Mouse (Mus musculus): ENCODE results near the gene Cnot8.

Cnot8 gene

DNA sequence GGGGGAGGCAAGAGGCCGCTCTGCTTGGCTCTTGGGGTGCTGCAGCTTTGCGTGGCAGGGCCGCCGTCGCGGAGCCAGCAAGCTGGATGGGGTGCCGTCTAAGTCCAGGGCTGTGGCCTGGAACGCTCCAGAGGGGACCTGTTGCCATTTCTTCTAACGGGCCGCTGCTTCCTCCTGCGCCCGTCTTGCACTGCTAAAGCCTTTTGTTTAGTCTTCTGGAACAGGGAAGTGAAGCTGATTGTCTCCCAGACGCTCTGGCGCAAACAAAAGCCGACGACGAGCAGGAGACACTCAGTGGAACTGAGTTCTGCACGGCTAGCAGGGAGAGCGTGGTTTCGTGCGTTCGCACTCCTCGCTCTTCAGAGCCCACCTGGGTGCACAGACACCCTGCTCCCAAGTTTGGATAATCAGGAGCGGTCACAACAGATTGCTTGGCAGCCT is 418 bp downstream of the Cnot8 start:
- peak; percentile 70 for DNase-seq

DNA sequence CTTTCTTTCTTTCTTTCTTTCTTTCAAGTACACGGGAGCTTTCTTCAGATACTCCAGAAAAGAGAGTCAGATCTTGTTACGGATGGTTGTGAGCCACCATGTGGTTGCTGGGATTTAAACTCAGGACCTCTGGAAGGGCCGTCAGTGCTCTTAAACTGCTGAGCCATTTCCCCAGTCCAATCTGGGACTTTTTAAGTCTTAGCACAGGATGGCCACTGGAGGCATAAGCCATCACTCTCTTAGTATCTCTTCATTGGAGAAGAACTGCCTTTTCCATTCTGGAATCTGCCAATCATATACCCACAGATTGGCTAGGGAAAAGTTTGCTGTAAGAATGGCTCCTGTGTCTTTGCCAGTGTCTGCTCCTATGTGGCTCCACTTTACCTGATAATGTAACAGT is 3.1 kb downstream of the Cnot8 start:
- no peak for DNase-seq

DNA sequence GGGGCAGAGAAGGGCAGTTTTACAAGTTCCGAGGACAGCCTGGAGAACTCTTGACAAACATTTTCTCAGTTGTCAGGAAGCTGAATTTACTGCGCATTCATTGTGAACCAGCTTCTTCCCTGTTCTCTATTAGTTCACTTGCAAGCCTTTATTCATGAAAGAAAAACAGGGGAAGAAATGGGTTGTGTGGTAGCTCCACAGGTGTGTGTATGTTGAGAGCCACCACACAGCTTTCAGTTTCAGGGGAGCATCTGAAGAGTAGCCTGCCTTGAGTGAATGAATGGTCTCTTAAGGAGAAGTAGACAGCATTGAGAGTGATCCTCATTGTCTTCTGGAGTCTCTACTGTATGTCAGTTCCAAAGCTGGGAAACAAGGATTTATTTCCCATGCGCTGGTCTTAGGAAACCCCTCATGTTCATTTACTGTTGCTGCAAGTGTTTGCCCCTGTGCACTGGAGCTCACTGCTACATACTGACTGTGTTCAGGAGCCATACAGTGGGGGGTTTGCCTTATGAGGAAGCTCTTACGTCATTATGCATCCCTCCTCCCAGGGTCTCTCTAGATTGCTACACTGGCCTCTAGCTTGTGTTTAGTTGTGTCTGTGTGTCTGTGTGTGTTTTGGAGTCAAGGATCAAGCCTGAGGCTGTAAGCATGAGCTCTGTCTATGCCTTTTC is 3.8 kb downstream of the Cnot8 start:
- DNase-seq, result no peak

DNA sequence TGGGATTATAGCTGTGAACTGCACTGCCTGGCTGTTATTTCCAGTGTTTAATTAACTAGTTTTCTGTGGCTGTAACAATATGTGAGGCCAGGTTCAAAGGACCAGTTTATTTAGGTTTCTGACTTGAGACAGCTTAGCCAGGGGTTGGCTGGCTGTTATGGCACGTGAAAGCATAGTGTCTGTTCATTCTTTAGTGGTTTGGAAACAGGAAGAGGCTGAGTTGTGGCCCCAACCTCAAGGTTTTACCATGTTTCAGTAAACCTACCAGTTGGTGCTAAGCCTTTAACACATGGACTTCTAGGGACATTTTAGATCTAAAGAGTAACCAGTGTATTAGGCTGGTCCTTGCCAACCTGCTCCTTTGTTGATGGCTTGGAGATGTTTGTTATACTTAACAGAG is 12.6 kb downstream of the Cnot8 start:
- no peak for DNase-seq

DNA sequence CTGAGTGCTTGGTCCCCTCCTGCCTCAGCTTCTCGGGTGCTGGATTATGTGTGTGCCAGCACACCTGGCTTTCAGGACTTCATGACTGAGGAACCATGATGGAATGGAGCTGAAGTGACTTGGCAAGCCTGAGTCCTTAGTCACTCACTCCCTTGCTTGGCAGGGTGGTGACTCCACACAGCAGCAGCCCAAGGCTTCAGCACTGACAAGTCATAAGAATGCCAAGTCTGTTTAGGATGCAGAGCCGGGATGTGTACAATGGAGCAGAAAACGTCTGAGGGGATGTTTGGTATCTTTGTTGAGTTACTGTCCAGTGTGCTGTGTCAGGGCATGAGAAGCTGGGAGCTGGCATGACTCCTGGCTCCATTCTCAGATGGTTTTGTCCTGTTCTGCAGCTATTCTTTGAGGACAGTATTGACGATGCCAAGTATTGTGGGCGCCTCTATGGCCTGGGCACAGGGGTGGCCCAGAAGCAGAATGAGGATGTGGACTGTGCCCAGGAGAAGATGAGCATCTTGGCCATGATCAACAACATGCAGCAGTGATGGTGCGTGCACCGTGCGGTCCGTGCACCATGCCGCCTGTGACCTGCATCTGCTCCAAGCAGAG is 13.2 kb downstream of the Cnot8 start:
- DNase-seq, result no peak

DNA sequence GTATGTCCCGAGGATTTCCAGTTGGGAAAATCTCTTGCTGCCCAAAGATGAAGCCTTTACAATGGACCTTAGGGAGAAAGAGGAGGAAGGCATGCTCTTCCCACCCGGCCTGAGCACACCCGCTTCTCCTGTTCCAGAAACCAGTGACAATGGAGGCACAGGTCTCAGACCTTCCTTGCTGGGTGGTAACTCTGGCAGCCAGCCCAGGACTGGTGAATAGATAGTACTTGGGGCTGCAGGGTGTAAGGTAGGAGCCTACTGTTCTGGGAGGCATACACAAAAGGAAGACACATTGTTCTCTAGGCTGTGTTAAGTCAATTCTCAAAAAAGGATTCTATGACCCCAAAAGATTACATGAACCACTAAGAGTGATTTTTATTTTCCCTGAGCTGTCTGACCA is 16.7 kb downstream of the Cnot8 start:
- no peak for DNase-seq

DNA sequence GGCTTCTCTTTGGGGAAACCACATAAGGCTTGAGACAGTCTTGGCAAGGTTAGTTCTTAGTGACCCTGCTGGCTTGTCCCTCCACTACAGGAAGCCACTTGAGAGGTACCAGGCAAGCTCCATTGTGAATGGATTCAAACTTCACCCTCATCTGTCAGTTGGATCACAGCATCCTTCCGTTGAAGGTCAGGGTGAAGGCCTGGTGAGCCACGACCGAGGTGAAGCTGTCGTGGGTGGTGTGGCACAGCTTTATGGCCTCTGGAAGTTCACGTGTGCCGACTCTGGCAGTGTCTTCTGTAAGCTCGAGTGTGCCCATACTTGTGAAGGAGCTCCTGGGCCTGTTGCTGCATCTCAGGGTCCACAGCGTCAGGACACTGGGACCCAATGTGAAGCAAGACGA is 17.4 kb downstream of the Cnot8 start:
- DNase-seq, result no peak

DNA sequence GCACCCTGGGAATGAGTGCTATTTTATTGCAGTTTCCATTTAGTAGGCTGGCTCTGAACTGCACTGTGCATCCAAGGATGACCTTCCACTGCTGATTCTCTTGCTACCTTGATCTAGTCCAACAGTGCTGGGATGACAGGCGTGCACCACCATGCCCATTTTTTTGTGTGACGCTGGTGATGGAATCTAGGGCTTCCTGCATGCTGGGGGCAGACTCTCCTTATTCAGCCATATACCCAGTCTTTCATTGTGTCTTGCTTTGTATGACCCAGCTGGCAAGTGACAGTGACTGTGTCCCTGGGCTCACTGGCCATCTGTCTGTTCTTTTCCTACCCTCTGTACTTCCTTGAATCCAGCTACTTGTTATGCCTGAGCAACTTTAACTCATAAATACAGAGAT is 19.8 kb downstream of the Cnot8 start:
- no peak for DNase-seq

DNA sequence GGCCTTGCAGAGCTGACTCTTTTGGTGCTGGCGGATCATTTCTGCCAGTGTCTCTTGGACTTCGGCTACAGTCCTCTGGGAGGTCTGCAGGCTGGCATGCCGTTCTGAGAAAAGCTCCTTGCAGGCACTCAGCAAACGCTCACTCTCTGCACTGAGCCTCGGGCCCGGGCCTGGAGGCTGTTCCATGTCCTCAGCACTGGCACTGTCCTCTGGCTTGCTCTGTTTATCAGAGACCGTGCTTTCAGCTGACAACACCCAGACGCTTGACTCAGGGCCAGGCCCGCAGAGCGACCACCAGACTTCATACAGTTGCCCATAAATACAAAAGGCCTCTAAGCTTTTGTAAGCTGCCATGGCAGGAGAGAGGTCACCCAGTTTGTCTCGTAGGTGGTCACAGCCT is 21.1 kb downstream of the Cnot8 start:
- no peak for DNase-seq

DNA sequence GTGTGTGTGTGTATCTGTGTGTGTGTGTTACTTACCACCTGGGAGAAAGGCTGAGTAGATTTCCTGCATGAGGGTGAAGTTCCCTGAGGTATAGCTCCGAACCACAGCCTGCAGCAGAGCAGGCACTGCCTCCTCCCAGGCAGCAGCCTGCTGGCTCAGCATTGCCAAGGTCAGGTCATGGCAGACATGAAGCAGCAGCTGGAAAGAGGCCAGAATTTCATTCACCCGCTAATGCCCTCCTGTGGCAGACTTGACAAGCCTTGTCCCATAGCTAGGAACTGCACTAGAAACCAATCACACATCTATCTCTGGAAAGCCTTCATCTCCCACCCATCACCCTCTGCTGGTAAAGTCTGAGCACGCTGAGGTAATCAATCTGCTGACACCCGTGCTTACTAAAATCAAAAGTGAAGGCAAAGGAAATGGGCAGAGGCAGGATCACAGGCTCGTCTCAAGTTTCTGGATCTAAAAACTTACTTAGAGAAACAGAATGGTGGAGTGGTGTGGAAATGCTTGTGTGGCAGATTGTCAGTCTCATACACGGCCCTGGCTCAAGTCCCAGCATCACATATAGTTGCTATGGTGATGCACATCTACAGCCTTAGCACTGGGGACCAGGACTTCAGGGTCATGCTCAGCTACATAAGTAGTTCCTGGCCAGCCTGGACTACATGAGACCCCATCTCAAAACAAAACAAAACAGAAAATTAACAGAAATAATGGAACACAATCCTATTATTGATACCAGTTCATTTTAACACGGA is 22.6 kb downstream of the Cnot8 start:
- peak; percentile 59 for DNase-seq

DNA sequence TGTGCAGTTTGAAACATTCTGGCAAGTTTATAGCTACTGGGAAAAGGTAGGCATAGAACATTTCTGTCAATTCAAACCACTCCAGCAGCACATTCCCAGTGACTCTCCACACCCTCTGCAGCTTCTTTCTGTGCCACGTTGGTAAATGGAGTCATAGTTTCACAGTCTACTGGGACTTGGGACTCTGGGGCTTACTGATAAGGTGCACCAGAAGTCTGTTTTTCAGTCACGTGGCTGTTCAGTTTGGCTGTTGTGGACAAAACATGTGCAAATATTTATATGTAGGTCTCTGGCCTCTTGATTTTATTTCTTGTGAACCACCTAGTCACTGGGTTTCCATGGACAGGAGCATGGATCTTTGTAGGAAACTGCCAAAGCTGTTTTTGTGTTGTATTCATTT is 23.6 kb downstream of the Cnot8 start:
- no peak for DNase-seq

DNA sequence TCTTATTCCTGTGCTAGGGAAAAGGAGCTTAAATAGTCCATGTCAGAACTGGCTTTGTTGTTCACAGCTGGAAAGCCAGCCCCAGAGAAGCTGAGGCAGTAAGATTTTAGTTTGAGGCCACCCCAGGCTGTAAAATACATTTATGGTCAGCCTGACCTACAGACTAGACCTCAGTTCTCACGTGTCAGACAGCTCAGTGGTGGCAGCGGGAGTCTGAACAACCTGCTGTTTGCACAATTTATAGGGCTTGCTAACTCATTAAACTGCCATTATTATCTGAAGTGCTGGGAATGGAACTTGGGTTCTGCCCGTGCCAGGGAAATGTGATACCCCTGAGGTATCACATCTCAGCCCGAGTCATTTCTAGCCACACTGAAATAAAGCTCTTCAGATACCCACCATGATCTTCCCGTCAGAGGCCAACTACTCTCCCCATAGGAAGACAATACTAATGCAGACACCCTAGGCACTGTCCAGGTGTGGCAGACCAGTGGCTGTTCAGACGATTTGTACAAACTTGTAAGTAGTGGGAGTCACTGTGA is 25.4 kb downstream of the Cnot8 start:
- DNase-seq, result no peak

DNA sequence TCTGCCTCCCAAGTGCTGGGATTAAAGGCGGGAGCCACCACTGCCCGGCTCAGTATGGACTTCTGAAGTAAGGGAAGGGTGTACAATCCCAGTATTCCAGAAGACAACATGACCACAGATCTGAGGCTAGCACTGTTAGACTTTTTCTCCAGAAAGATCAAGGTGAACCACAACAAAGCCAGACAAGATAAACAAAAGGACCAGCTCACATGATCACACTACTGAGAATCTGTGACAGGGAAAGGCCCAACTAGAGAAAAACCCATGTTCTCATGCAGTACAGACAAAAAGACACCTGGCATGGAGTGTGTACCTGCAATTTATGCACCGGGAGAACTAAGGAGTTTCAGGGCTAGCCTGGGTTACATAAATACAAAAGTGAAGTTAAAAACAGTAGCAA is 28.1 kb downstream of the Cnot8 start:
- DNase-seq, result no peak

DNA sequence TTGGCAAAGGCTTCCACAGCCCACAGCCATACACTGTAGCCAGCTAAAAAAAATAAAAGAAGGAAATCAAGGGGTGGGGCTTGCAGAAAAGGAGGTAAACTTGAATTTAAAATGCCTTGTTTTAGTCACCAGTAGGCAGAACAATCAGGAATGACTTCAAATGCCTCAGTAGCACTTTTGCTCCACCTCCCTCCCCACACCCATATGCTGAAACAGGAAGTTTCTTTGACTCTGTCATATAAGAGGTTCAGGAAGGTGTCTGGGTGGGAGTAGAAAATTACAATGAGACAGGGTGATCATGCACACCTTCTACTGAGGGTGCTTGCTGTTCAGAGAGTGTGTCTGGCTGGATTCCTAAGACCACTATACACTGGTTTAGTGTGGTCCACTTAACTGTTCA is 30.9 kb downstream of the Cnot8 start:
- no peak for DNase-seq

DNA sequence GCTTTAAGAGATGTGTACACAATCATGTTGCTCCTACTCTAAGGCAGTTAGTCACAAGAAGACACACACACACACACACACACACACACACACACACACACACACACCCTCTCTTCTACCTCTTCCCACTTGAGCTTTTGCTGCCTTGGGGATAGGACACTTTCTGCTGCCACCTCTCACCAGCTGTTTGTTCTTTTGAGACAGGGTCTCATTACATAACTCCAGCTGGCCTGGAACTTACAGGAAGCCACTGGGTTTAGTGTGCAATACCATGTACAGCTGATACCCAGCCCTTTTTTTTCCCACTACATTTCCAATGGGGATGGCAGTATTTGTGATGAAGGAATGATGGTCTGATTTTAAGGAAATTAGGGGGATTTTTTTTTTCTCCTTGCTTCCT is 31.3 kb downstream of the Cnot8 start:
- peak; percentile 6 for DNase-seq

DNA sequence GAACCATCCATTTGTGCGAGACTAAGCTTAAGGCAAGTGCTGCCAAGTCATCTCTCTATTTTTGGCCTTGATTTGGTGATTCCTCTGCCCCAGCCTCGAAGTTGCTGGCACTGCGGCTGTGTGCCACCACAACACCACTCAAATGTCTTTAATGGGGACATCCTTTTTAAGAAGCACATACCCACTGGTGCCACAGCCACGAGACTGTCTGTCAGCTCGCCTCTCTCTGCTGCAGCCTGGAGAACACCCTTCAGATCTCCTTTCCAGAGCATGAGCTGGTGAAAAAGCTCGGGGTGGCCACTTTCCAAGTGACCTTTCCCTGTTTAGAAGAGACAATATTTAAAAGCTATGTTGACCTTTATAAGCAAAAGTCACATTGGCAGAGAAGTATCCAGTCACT is 32.7 kb downstream of the Cnot8 start:
- DNase-seq, result no peak

DNA sequence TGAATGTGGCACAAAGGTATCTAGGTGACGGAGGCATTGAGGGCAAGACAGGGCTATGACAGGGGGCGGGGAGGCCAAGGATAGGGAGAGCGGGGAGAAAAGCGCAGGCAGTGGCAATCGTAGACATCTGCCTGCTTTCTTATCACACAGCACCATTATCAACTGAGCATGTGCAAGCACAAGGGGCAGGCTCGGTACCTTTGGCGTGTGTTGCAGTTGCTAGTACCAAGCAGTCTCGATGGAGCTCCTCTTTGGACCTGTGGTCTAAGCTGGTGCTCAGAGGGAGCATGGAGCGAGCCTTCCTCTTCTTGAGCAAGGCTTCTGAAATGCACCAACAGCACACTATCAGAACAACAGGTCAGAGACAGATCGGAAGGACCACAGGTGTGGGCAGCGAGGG is 34.9 kb downstream of the Cnot8 start:
- DNase-seq, result no peak

DNA sequence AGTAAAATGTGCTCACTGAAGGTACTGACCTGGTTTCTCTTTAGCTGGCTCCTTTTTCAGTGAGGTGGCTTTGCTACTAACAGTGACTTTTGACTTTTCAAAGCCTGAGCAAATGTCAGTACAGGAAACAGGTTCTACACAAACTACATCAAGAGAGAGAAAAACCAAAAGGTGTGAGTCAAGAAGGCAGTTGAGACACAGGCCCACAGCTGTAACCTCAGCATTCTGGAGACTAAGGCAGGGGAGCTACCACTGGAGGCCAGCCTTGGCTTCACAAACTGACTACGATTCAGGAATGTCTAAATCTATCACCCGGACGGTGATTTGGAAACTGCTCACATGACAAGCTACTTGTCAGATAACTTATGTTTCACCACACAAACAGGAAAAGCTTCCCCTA is 35.5 kb downstream of the Cnot8 start:
- DNase-seq, result peak; percentile 8

DNA sequence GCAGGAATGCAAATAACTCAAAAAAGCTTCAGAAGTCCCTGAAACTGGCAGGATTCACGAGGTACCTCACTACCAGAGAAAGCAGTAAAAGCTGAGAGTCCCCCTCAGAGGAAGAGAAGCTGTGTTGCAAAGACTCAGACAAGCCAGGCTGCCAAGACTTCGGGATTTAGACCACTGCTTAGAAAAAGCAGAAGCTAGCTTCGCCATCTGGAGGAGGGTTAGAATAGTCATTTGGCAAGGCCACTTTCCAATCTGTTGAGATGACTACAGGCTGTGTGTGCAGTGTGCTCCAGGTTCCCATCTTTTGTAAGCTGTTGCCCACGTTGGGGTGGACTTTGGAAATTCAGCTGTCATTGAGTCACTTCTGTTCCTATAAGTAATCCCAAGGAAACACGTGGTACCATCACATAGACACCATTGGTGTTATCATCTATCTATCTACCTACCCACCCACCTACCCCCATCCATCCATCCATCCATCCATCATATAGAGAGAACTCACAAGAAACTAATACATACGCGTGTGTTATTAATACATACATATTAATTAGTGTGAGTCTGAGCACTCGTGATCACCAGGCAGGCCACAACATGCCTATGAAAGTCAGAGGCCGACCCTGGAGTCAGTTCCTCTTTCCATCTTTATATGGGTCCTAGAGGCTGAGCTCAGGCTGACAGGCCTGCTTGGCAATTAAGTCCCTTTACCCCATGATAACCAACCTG is 39.9 kb downstream of the Cnot8 start:
- DNase-seq, result no peak

DNA sequence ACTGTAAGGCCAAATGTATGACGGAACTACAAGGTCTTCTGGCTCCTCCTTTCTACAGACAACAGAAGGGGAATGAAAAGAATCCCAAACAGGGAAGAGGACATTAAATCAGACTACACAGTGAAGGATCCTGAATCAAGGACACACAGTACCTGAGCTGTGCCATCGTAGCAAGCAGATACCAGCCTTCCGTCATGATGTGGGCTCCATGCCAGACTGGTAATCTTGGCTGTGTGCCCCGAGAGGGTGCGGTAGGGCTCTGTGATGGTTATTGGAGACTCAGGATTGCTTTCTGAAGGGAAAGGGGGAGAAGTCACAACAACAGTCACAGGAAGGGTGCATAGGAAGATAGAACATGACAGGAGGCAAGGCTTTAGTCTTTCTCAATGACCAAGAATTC is 42.3 kb downstream of the Cnot8 start:
- no peak for DNase-seq

DNA sequence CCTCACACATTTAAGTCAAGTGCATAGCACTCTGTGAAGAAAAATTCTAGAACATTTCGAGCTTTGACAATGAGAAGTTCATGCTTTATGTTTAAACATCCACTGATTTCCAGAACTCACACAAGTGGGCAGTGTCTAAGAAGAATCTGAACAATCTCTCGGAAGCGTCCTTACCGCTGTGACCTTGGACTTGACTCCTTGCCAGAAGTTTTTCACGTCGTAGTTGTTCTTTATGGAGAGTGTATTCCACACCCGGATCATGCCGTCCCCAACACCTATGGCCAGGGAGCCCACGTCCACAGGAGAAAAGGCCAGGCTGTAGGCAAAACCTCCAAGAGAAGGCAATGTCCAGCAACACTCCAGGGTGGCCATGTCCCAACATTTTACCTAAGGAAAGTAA is 51.5 kb downstream of the Cnot8 start:
- DNase-seq, result no peak

DNA sequence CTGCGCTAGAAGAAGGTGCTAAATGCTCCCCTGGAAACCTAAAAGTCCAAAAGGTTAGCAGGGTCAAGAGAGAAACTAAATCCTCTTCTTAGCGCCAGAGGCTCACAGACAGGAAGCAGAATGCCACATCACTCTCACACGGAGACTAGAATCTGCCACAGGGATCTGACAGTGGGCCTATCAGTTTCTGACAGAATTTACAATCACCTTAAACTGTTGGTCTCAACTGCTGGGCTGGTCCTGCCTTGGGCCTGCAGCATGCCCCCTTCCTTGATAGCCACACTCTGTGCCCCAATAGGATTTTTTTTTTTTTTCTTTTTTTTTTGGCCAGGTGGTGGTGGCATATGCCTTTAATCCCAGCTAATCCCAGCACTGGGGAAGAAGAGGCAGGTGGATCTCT is 52.9 kb downstream of the Cnot8 start:
- no peak for DNase-seq

DNA sequence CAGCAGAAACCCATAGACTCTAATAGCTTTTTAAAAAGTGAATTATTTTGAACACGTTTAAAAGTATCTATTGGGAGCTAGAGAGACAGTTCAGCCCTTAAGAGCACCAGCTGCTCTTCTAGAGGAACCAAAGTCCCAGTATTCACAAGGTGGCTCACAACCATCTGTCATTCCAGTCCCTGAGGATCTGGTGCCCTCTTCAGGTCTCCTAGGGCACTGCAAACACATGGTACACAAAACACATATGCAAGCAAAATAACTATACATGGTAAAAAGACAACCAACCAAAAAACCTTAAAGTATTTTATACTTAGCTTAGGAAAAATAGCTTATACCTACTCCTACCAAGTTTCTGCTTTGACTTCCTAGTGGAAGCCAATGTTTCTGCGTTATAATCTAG is 61.1 kb downstream of the Cnot8 start:
- DNase-seq, result no peak

DNA sequence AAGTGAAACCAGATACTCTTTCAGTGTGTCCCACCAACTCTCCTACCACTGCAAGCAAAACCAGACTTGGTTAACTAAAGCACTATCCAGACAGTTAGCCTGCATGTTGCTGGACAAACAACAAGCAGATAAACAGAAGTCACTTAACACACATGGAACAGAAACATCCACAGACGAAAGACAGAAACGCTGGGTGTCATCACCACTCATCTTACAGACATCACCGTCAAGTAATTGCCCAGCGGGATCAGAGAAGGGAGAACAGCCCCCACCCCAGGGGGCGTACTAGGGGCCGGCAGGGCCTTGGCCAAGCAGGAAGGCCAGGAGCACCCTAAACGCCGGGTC is 63.8 kb downstream of the Cnot8 start:
- no peak for DNase-seq

Data from lung, postnatal 36 days (tissue).